Mouse (Mus musculus) frontal cortex, postnatal 10 days (tissue): ENCODE data around the gene Olfr571.

Source experiments
- DNase-seq, 2 experiments: peaks; one replicate each; pipeline ENCODE4 v3.0.0; 2022; ENCODE audit warnings: low spot score in 2 of 2, mixed read lengths in 1 of 2

Gene Olfr571

DNA sequence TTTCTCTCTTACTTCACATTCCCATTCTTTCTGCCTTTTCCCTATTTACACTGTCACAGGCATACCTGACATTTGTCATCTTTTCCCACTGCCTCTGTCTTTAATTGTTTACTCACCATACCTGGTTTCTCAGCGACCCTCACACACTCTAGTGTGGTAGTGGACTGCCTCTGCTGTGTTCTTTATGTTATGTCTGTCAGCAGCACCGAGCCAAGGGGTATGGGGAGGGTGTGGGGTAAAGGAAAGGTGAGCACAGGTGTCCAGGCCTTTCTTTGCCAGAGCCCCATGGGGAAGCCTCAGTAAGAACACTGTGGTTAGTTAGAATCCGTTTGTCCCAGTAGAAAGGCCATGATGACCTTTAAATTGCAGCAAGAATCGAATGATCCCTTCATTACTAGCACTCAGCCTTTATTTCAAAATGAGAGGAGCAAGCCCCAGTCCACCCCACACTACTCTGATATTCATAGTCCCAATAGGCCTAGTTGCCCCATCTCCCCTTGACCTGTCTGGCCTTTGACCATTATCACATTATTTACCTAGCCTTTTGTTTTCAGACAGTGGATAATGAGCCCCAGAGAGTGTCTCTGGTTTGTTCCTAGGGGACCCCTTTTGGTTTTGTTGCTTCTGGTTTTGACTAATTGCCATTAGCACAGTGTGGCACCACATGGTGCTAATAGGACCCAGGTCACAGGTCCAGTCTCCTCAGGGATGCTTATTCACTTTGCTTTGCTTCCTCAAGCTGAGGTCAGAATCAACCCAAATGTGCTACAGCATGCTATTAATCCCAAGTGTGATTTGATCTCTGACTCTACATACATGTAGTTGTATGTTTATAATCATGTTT lies at the start of gene Olfr571:
Olfr571 (minus strand) TSS at position 505 of the 844 bp plus-strand sequence.
- DNase-seq = no peak

DNA sequence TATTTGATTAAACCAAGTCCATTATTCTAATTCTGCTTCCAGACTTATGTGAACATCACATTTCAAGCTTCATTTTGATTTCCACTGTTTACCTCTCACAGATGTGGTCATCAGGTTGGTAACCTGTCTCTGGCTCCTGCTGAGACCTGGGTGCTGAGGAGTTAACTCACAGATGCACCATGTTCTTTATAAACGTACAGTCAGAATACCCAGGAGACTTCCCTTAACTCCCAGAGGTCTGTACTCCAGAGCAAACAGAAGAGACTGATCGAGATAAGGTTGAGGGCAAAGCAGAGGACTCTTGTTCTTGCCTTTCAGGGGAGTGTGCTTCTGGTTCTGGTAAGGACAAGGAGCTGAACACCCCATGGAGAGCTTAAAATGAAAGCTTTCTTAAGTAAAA lies 45.0 kb upstream of the Olfr571 start, which contains the start of gene Olfr576:
Olfr576 (plus strand) TSS at position 301 of the 400 bp plus-strand sequence.
- DNase-seq = no peak

DNA sequence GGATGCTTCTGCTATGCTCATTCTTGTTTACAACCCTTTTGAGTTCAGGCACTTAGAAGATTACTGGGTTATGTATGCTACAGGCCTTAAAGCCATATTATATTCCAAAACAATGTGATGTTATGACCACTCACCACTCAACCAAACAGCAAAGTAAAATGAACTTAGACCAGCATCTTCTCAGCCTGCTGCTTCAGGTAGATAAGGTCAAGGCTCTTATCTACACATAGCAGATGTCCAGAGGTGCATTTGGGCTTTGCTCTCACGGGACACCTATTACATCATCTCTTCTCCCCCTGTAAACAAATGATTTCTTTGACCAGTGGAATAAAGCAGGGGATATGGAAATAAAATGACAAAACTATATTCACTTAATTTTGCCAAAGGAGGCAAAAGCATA lies 41.3 kb upstream of the Olfr571 start, which contains the start of gene Olfr575:
Olfr575 (minus strand) TSS at position 183 of the 400 bp plus-strand sequence.
- DNase-seq = no peak

DNA sequence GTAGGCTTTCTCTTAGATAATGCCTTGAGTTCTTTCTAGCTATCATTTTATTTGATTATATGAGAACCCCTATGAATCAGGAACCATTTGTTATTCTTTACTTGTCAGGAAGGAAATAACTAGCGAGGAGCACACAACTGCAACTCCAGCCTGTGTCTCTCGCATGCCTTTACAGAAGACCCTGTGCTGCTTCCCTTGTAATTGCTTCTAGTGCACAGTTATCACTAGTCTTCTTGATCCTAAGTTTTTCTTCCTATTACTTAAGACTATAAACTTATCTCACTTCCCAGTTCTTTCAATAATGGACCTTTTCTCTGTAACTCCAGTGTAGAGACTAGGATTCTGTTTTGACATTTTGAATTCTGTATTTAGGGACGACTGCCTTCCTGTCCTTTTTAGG lies 40.8 kb upstream of the Olfr571 start:
- no peak for DNase-seq

- no peak for DNase-seq
Measured at GRCm38 (mm10) chr7:102950732-102951131, 33.4 kb upstream of the Olfr571 start.

GRCm38 (mm10) chr7:102948167-102948566 lies 30.8 kb upstream of the Olfr571 start, which contains the start of gene Olfr574:
TSS of gene Olfr574 (plus strand) at chr7:102948467.
- DNase-seq = no peak

DNA sequence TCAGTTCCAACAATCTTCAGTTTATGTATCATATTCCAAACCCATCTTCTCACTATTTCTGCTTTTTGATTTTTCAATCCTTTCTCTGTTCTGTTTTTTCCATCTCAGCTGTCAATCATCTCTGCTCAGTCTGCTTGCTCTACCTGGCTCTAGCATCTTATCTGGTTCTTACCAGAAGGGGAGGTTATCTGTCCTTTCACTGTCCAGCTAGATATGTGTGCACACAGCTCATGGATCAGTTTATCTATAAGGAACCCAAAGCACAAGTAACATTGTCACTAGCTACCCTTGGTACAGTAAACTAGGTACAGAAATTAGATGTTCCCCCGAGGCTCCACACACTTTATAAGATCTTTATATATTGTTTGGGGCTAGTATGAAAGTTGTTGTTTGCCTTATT lies 26.1 kb upstream of the Olfr571 start:
- DNase-seq = no peak

DNA sequence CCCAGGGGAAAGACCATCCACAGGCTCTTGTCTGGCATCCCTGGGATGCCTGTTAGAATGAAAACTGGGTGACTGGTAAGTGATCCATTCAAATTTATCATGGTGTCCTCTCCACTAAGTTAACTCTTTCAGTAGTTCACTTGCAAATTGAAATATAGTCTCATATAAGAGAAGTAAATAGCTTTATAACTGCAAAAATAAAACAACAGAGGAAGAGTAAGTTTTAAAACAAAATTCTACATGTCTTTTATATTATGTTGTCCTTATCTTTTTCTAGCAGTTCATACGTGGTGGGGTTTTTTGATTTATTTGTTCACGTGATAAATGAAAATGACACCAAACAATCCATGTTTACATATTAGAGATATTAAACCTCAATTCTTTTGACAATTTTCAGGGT lies 25.1 kb upstream of the Olfr571 start, which contains the start of gene Olfr573-ps1:
Olfr573-ps1 (minus strand) TSS at position 101 of the 400 bp plus-strand sequence.
- DNase-seq = no peak

GRCm38 (mm10) chr7:102927105-102927504 lies 9.8 kb upstream of the Olfr571 start:
- DNase-seq = no peak

GRCm38 (mm10) chr7:102924109-102924508 lies 6.8 kb upstream of the Olfr571 start, which contains the start of gene Olfr572:
TSS of gene Olfr572 (plus strand) at chr7:102924409.
- DNase-seq = no peak

GRCm38 (mm10) chr7:102919632-102920031 lies 2.3 kb upstream of the Olfr571 start:
- no peak for DNase-seq

DNA sequence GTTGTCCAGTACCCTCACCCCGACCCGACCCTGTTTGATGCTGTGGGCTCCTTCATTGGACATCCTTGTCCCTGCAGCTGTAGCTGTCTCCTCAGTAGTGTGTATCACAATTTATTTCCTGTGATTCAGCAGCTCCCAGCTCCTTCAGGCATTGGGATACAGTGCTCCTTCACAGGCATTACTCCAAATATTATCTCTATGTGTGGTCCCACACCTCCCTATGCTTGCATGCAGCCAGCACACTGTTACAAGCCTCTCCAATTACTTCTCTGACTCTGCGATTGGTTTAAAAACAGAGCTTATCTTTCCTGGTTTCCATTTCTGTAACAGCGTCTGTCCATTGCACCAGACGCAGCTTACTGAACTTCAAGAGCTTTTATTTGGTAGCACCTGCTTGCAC lies 931 bp downstream of the Olfr571 start:
- no peak for DNase-seq

- no peak for DNase-seq
Measured at GRCm38 (mm10) chr7:102915261-102915660, 2.1 kb downstream of the Olfr571 start.

- no peak for DNase-seq
Measured at GRCm38 (mm10) chr7:102890782-102891181, 26.6 kb downstream of the Olfr571 start, which contains the start of gene Olfr569. TSS of gene Olfr569 (minus strand) at chr7:102890882.

DNA sequence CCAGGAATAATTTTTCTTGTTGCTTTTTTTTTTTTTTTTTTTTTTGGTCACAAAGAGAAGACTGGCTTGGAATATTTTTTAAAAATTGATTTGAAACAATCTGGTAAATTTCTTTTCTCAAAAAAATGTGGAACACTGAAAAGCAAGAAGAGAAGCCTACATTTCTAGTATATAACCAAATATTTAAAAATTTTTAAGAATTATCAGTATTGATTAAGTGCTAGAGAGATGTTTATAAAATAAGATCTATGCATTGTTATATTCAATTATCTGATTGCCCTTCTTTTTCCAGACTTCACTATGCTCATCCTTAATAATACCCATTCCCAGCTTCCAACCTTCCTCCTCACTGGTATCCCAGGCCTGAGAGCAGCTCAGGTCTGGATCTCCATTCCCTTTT lies 40.5 kb downstream of the Olfr571 start, which contains the start of gene Olfr568:
Olfr568 (plus strand) TSS at position 301 of the 400 bp plus-strand sequence.
- DNase-seq = no peak

DNA sequence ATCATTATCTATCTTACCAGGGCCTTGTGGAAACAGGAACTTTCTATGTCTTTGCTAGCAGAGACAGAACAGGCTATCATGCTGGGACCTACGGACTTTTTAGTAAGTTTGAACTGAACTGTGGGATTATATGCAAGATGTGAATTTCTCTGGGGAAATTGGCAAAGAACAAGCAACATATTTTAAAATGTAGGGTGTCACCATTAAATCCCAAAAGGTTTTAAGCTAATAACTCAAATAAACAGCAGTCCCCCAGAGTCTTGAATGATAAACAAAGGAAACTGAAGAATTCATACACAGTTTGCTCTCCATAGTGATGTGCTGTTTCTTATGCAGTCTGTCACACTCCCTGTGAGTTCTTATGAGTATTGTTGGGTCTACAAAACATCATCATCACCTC lies 58.7 kb downstream of the Olfr571 start, which contains the start of gene Olfr566:
Olfr566 (minus strand) TSS at position 101 of the 400 bp plus-strand sequence.
- DNase-seq = no peak

GRCm38 (mm10) chr7:102855807-102856206 lies 61.5 kb downstream of the Olfr571 start:
- DNase-seq = no peak
